Mouse (Mus musculus): ENCODE data around the gene Tm9sf4. TPM values are rescaled to one million over a fixed set of nuclear protein-coding genes. Genes with fewer than 3 reads are reported as not detected.

Gene Tm9sf4
- polyA plus RNA-seq, 1 experiment = 32.4 TPM

DNA sequence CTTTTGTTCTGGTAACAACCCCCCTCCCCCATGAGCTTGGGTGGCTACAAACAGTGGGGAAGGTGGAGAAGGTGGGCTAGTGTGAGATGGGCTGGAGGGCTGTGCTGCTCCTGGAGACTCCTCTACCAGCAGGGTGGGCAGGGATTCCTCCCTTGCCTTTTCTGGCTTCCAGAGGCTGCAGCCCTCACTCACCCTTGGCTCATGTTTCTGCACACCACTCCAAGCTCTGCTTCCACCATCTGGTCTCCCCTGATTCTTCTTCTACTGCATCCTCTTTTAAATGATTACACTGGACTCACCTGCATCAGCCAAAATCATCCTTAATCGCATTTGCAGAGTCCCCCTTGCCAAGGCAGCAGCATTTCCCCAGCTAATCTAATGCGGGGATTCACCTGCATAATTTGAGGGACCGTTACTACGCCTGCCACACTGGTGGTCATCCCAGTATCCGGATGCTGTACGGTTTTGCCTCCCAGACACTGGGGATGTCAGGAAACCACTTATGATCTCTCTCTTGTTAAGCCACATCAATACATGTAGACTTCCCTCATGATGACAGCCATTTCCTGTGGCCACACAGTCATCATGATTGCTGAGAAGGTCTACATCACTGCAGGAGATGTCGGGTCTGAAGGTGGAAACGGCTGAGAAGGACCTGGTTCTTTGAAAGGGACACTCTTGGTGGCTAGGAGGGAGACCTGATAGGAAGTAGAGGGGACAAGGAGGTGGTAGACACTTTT, 9.0 kb upstream of the Tm9sf4 start:
- H3K36me3 ChIP-seq (replicated peaks; ENCODE audit: low read length) = no peaks in the 10 kb centered on the region
- H3K27me3 ChIP-seq (replicated peaks) = peaks cover 42% of the 10 kb centered on the region
- peaks cover 48% of the 10 kb centered on the region for H3K4me1 ChIP-seq
- H3K4me3 ChIP-seq (replicated peaks) = no peak overlapping the region
- TF ChIP-seq FLI1 (IDR thresholded peaks at IDR 0.05; ENCODE audit: low read length) (no peak), GATA1 (IDR thresholded peaks at IDR 0.05; ENCODE audit: borderline replicate concordance, low read length) (no peak)
- no peaks in the 10 kb centered on the region for H3K9me3 ChIP-seq

GRCm38 (mm10) chr2:153153033-153153450, 8.1 kb upstream of the Tm9sf4 start:
- TF ChIP-seq GATA1 (IDR thresholded peaks at IDR 0.05; ENCODE audit: borderline replicate concordance, low read length) (no peak), FLI1 (IDR thresholded peaks at IDR 0.05; ENCODE audit: low read length) (no peak)
- Histone ChIP-seq H3K9me3 (peaks cover 4% of the 10 kb centered on the region; the same call in 1 of the 2 replicates), H3K27me3 (replicated peaks) (peaks cover 42% of the 10 kb centered on the region), H3K36me3 (replicated peaks; ENCODE audit: low read length) (no peaks in the 10 kb centered on the region), H3K4me3 (replicated peaks) (no peak overlapping the region), H3K4me1 (peaks cover 38% of the 10 kb centered on the region)

GRCm38 (mm10) chr2:153157270-153157669, 3.8 kb upstream of the Tm9sf4 start:
- H3K9me3 ChIP-seq = peaks cover 4% of the 10 kb centered on the region; the same call in 1 of the 2 replicates
- TF ChIP-seq GATA1 (IDR thresholded peaks at IDR 0.05; ENCODE audit: borderline replicate concordance, low read length) (no peak), FLI1 (IDR thresholded peaks at IDR 0.05; ENCODE audit: low read length) (no peak)
- H3K4me3 ChIP-seq (replicated peaks) = no peak overlapping the region
- H3K36me3 ChIP-seq (replicated peaks; ENCODE audit: low read length) = no peaks in the 10 kb centered on the region
- H3K27me3 ChIP-seq (replicated peaks) = peaks cover 19% of the 10 kb centered on the region
- peaks cover 37% of the 10 kb centered on the region for H3K4me1 ChIP-seq

DNA sequence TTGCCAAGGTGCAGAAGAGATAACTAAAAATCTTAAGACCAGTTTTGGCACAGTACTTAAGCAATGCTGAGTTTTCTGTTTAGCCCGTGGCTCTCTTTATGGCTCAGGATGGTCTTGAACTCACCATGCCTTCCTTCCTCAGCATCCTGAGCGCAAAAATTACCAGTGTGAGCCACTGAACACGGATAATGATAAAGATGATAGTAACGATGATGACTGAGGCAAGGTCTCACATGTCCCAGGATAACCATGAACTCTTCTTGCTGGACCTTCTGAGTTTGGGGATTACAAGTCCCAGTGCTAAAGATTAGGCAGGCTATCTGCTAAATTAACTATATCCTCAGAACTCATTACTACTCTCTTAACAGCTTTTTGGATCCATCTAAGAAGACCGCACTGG, 970 bp upstream of the Tm9sf4 start:
- Histone ChIP-seq H3K36me3 (replicated peaks; ENCODE audit: low read length) (peaks cover 13% of the 10 kb centered on the region), H3K4me1 (peaks cover 54% of the 10 kb centered on the region), H3K9me3 (peaks cover 4% of the 10 kb centered on the region; the same call in 1 of the 2 replicates), H3K4me3 (replicated peaks) (no peak overlapping the region), H3K27me3 (replicated peaks) (peaks cover 1% of the 10 kb centered on the region)
- TF ChIP-seq FLI1 (IDR thresholded peaks at IDR 0.05; ENCODE audit: low read length) = no peak
- no peak for TF ChIP-seq GATA1 (IDR thresholded peaks at IDR 0.05; ENCODE audit: borderline replicate concordance, low read length)

- H3K4me1 ChIP-seq = peaks cover 65% of the 10 kb centered on the region
- H3K36me3 ChIP-seq (replicated peaks; ENCODE audit: low read length) = peaks cover 22% of the 10 kb centered on the region
- H3K9me3 ChIP-seq = peaks cover 4% of the 10 kb centered on the region; the same call in 1 of the 2 replicates
- no peaks in the 10 kb centered on the region for H3K27me3 ChIP-seq (replicated peaks)
- TF ChIP-seq GATA1 (IDR thresholded peaks at IDR 0.05; ENCODE audit: borderline replicate concordance, low read length) (no peak), FLI1 (IDR thresholded peaks at IDR 0.05; ENCODE audit: low read length) (no peak)
- peak overlapping the region; percentile 95 for H3K4me3 ChIP-seq (replicated peaks)
Observed at GRCm38 (mm10) chr2:153161684-153162080, 579 bp downstream of the Tm9sf4 start.

DNA sequence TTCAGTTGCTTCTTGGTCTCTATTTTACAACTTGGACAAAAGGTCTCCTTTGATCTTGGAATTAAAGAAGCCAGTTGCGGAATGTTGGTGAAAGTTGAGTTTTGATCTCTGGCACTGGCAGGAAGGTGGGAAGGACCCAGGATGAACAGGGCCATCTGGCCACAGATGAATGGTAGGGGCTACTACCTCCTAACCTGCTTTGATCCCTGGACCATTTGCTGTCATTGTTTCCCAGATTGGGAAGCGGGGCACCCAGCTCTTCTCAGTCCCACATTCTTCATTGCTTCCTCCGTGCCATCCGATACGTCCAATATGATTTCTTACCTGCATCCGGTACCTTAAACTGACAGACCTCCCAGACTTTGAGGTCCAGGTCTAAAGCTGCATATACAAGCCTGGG, 6.0 kb downstream of the Tm9sf4 start:
- TF ChIP-seq GATA1 (IDR thresholded peaks at IDR 0.05; ENCODE audit: borderline replicate concordance, low read length) (no peak), FLI1 (IDR thresholded peaks at IDR 0.05; ENCODE audit: low read length) (no peak)

DNA sequence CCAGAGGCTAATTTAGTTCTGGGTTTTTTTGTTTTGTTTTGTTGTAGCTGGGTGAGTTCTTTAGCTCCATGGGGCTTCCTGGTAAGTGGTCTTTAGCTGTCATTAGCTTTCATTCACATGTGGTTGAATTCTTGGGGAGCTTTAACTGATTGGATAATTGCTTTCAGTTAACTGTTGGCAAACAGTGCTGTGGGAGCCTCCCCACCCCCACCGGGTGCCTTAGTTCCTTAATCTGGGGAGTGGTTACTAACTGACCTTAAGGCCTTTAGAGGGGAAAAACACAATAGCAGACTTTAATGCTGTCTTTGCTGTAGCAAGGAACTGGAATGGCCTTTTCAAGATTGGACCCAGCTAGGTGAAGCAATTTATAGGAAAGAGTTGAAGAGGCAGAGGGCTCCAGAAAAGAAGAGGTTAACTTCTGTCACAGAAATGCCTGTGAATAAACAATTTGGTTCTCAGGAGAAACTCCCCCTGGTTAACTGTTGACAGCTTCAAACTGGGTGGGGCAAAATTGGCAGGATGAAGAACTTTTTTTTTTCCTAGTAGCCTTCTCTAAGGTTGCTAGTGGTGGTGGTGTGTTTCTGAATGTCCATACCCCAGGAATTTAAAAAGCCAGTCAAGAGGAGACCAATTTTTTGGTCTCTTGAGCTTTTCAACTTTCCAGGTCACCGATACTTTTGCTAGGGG, 7.2 kb downstream of the Tm9sf4 start:
- H3K9me3 ChIP-seq = no peaks in the 10 kb centered on the region
- H3K4me1 ChIP-seq = peaks cover 80% of the 10 kb centered on the region
- no peaks in the 10 kb centered on the region for H3K27me3 ChIP-seq (replicated peaks)
- TF ChIP-seq FLI1 (IDR thresholded peaks at IDR 0.05; ENCODE audit: low read length) (no peak), GATA1 (IDR thresholded peaks at IDR 0.05; ENCODE audit: borderline replicate concordance, low read length) (no peak)
- H3K36me3 ChIP-seq (replicated peaks; ENCODE audit: low read length) = peaks cover 49% of the 10 kb centered on the region
- H3K4me3 ChIP-seq (replicated peaks) = no peak overlapping the region

More for the DNA sequence above, 6.0 kb downstream of the Tm9sf4 start:
- Histone ChIP-seq H3K27me3 (replicated peaks) (no peaks in the 10 kb centered on the region), H3K36me3 (replicated peaks; ENCODE audit: low read length) (peaks cover 51% of the 10 kb centered on the region), H3K9me3 (no peaks in the 10 kb centered on the region), H3K4me1 (peaks cover 92% of the 10 kb centered on the region), H3K4me3 (replicated peaks) (peak overlapping the region; percentile 67)

DNA sequence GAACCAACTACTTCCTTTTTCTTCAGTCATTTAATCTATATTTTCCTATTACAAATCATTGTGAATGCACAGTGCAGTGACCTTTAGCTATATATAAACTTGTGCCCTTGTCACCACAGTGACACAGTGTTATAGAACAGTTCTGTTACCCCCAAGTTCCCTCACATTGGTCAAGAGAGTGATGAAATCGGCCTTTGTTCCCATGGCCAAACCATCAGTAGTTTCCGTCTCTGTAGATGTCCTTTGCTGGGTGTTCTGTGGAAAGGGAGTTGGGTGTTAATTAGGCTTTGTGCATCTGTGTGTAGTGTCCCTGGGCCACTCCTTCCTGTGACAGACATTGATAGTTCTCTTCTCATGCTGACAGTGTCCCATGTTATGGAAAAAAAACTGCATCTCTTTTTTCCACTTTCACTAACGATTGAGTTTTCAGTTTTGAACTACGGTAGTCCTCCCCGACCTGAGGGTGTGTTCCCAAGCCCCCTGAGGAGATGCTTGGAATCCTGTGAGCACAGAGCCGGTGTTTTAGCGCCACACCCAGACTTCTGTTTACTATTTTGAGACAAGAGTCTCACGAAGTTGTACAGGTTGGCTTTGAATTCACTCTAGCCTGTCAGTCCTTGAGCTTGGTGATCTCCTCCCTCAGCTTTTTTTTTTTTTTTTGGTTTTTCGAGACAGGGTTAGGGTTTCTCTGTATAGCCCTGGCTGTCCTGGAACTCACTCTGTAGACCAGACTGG, 9.6 kb downstream of the Tm9sf4 start:
- H3K9me3 ChIP-seq = no peaks in the 10 kb centered on the region
- TF ChIP-seq GATA1 (IDR thresholded peaks at IDR 0.05; ENCODE audit: borderline replicate concordance, low read length) = no peak
- TF ChIP-seq FLI1 (IDR thresholded peaks at IDR 0.05; ENCODE audit: low read length) = no peak
- H3K36me3 ChIP-seq (replicated peaks; ENCODE audit: low read length) = peaks cover 47% of the 10 kb centered on the region
- no peak overlapping the region for H3K4me3 ChIP-seq (replicated peaks)
- H3K27me3 ChIP-seq (replicated peaks) = no peaks in the 10 kb centered on the region
- H3K4me1 ChIP-seq = peaks cover 70% of the 10 kb centered on the region

GRCm38 (mm10) chr2:153171966-153172365, 10.9 kb downstream of the Tm9sf4 start:
- Histone ChIP-seq H3K9me3 (no peaks in the 10 kb centered on the region), H3K4me3 (replicated peaks) (no peak overlapping the region), H3K4me1 (peaks cover 67% of the 10 kb centered on the region), H3K27me3 (replicated peaks) (no peaks in the 10 kb centered on the region), H3K36me3 (replicated peaks; ENCODE audit: low read length) (peaks cover 52% of the 10 kb centered on the region)
- no peak for TF ChIP-seq FLI1 (IDR thresholded peaks at IDR 0.05; ENCODE audit: low read length)
- no peak for TF ChIP-seq GATA1 (IDR thresholded peaks at IDR 0.05; ENCODE audit: borderline replicate concordance, low read length)

All from megakaryocyte, embryonic 14.5 days (primary cell).